Mouse (Mus musculus) cerebellum, adult 2 months (tissue): ENCODE results near the gene Ppie. TPM values are rescaled to one million over a fixed set of nuclear protein-coding genes. Genes with fewer than 3 reads are reported as not detected.
A peak's percentile ranks its signal among the peaks of the same experiment; 100 is the strongest.

Experiments
- DNase-seq, 2 experiments: peaks; one replicate each; pipeline ENCODE4 v3.0.0; 2021
- H3K27ac ChIP-seq: fragments of 200-500 bp; 2 replicates; pipeline ENCODE4 v1.5.1; 2012; ENCODE audit warnings: low read length, control low read depth, inconsistent platforms; ENCODE audit not compliant: insufficient read depth
- H3K27me3 ChIP-seq: fragments of 200-500 bp; 2 replicates; pipeline ENCODE4 v1.6.1; 2012; ENCODE audit warnings: inconsistent platforms, mild to moderate bottlenecking, low read length, moderate library complexity; ENCODE audit not compliant: control insufficient read depth, insufficient read depth
- H3K4me1 ChIP-seq: fragments of 200-500 bp; 2 replicates; pipeline ENCODE4 v1.6.1; 2011; ENCODE audit warnings: low read length; ENCODE audit not compliant: control insufficient read depth, insufficient read depth
- H3K4me3 ChIP-seq: fragments of 200-500 bp; replicated peaks from 2 replicates; pipeline ENCODE3; 2011; ENCODE audit warnings: mild to moderate bottlenecking, low read depth, low read length, control low read depth; ENCODE audit not compliant: insufficient read depth
- CTCF ChIP-seq: fragments of 200-500 bp; IDR thresholded peaks from 2 replicates; pipeline ENCODE4 v1.5.1; 2011; ENCODE audit warnings: low read depth, mild to moderate bottlenecking, control low read depth, low read length, moderate library complexity, borderline replicate concordance; ENCODE audit not compliant: insufficient read depth
- POLR2A ChIP-seq: fragments of 200-500 bp; IDR thresholded peaks from 2 replicates; pipeline ENCODE4 v1.6.1; 2011; ENCODE audit warnings: low read length, control low read depth, borderline replicate concordance; ENCODE audit not compliant: insufficient read depth
- WGBS: fragments of 180-500 bp; shearing (Covaris S2); methylation state at CpG from one replicate; pipeline ENCODE4 v1.1.7; 2018; 5-methylcytosine and 5-hydroxymethylcytosine counted together
- polyA plus RNA-seq: library from polyadenylated mRNA; depleted of rRNA; stranded (reverse); fragments of >200 nt; gene quantifications from 2 replicates; pipeline ENCODE4 v1.2.3, GENCODE M21; 2012; rRNA removed

The Ppie gene
- polyA plus RNA-seq, 1 experiment: 24.6 TPM

- Histone ChIP-seq H3K27me3 (no peaks in the 10 kb centered on the region), H3K4me3 (no peak overlapping the region), H3K4me1 (0 out of 2 replicates have a peak, but pooled peaks cover 4% of the 10 kb centered on the region), H3K27ac (no peak overlapping the region)
- 65% methylated on average over 13 of the region's 13 CpGs for WGBS
- TF ChIP-seq CTCF (no peak), POLR2A (no peak)
- DNase-seq: no peak
Observed at GRCm38 (mm10) chr4:123083323-123083902, 56.3 kb downstream of the Ppie start.

GRCm38 (mm10) chr4:123082283-123083163, 57.2 kb downstream of the Ppie start:
- Histone ChIP-seq H3K27me3 (no peaks in the 10 kb centered on the region), H3K4me1 (0 out of 2 replicates have a peak, but pooled peaks cover 4% of the 10 kb centered on the region), H3K27ac (no peak overlapping the region), H3K4me3 (no peak overlapping the region)
- DNase-seq: peak; percentile 67 to 69
- 80% methylated on average over 20 of the region's 20 CpGs for WGBS
- TF ChIP-seq POLR2A: no peak
- peak; percentile 88 for TF ChIP-seq CTCF

GRCm38 (mm10) chr4:123080791-123081190, 59.0 kb downstream of the Ppie start:
- Histone ChIP-seq H3K27me3 (no peaks in the 10 kb centered on the region), H3K27ac (no peak overlapping the region), H3K4me3 (no peak overlapping the region), H3K4me1 (0 out of 2 replicates have a peak, but pooled peaks cover 4% of the 10 kb centered on the region)
- WGBS: 12% methylated on average over 13 of the region's 13 CpGs
- no peak for TF ChIP-seq POLR2A
- no peak for TF ChIP-seq CTCF
- DNase-seq: peak; percentile 46 to 49

- H3K4me1 ChIP-seq: peaks cover 10% of the 10 kb centered on the region; the same call in 1 of the 2 replicates
- TF ChIP-seq POLR2A (no peak), CTCF (no peak)
- 89% methylated on average over 4 of the region's 4 CpGs for WGBS
- no peak overlapping the region for H3K4me3 ChIP-seq
- H3K27me3 ChIP-seq: no peaks in the 10 kb centered on the region
- no peak for DNase-seq
- H3K27ac ChIP-seq: no peak overlapping the region
Observed at GRCm38 (mm10) chr4:123078231-123078630, 61.5 kb downstream of the Ppie start.

Other genes starting within 250 kb of the Ppie start
- gene Mfsd2a, start 178.8 kb downstream of the Ppie start, polyA plus RNA-seq: 32.9 and 34.4 TPM in 2 replicates
- gene Mycl, start 144.3 kb downstream of the Ppie start, polyA plus RNA-seq: 5.3 and 5.8 TPM in 2 replicates
- 10.9 and 11.0 TPM in 2 replicates for gene Trit1, start 123.4 kb downstream of the Ppie start, polyA plus RNA-seq
- gene Bmp8b, start 34.8 kb downstream of the Ppie start, polyA plus RNA-seq: 0.10 and 0.24 TPM in 2 replicates
- gene Oxct2b, start 23.7 kb downstream of the Ppie start, polyA plus RNA-seq: 0.11 TPM in 2 replicates
- gene Hpcal4, start 43.3 kb upstream of the Ppie start, polyA plus RNA-seq: 23.9 and 25.7 TPM in 2 replicates
- 9.8 and 12.8 TPM in 2 replicates for gene Nt5c1a, start 61.6 kb upstream of the Ppie start, polyA plus RNA-seq
- 3.1 and 3.5 TPM in 2 replicates for gene Heyl, start 93.6 kb upstream of the Ppie start, polyA plus RNA-seq
- gene Pabpc4, start 122.4 kb upstream of the Ppie start, polyA plus RNA-seq: 30.8 and 32.3 TPM in 2 replicates
- not detected in 2 replicates for gene Oxct2a, start 183.7 kb upstream of the Ppie start, polyA plus RNA-seq
- gene Bmp8a, start 203.3 kb upstream of the Ppie start, polyA plus RNA-seq: 0.21 and 0.41 TPM in 2 replicates